Mouse (Mus musculus) small intestine, adult 2 months (tissue): Measurements from ENCODE around the gene Btbd2. TPM values are rescaled to one million over a fixed set of nuclear protein-coding genes. Genes with fewer than 3 reads are reported as not detected.
A peak's percentile ranks its signal among the peaks of the same experiment; 100 is the strongest.

ENCODE experiments used
- H3K27ac ChIP-seq: fragments of 200-500 bp; 2 replicates; pipeline ENCODE4 v1.5.1; 2012; ENCODE audit warnings: low read depth, low read length, control low read depth, inconsistent platforms; ENCODE audit not compliant: insufficient read depth
- H3K27me3 ChIP-seq: fragments of 200-500 bp; 2 replicates; pipeline ENCODE4 v1.6.1; 2012; ENCODE audit warnings: mild to moderate bottlenecking, moderate library complexity, low read length, inconsistent platforms; ENCODE audit not compliant: control insufficient read depth, insufficient read depth
- H3K36me3 ChIP-seq: fragments of 200-500 bp; 2 replicates; pipeline ENCODE4 v1.6.1; 2012; ENCODE audit warnings: mild to moderate bottlenecking, low read length, control low read depth, inconsistent platforms; ENCODE audit not compliant: control insufficient read depth, insufficient read depth
- H3K4me1 ChIP-seq: fragments of 200-500 bp; 2 replicates; pipeline ENCODE4 v1.6.1; 2012; ENCODE audit warnings: low read length, inconsistent platforms, mixed read lengths; ENCODE audit not compliant: control insufficient read depth, insufficient read depth, insufficient read length
- H3K4me3 ChIP-seq: fragments of 200-500 bp; 2 replicates; pipeline ENCODE4 v1.5.1; 2012; ENCODE audit warnings: low read depth, mild to moderate bottlenecking, control low read depth, inconsistent platforms, low read length, moderate library complexity
- CTCF ChIP-seq: fragments of 200-500 bp; IDR thresholded peaks from 2 replicates; pipeline ENCODE4 v1.5.1; 2012; ENCODE audit warnings: low read depth, mild to moderate bottlenecking, control low read depth, inconsistent platforms, low read length, moderate library complexity, mixed read lengths; ENCODE audit not compliant: insufficient replicate concordance, insufficient read length; ENCODE audit errors: extremely low read depth
- POLR2A ChIP-seq: fragments of 200-500 bp; IDR thresholded peaks from 2 replicates; pipeline ENCODE4 v1.6.1; 2012; ENCODE audit warnings: low read depth, mild to moderate bottlenecking, control low read depth, inconsistent platforms, low read length, moderate library complexity
- WGBS: fragments of 180-500 bp; shearing (Covaris S2); methylation state at CpG from one replicate; pipeline ENCODE4 v1.1.7; 2018; 5-methylcytosine and 5-hydroxymethylcytosine counted together
- polyA plus RNA-seq: library from polyadenylated mRNA; depleted of rRNA; stranded (reverse); fragments of >200 nt; gene quantifications from 2 replicates; pipeline ENCODE4 v1.2.3, GENCODE M21; 2012

The Btbd2 gene
- polyA plus RNA-seq, 1 experiment: 84.1 TPM

DNA sequence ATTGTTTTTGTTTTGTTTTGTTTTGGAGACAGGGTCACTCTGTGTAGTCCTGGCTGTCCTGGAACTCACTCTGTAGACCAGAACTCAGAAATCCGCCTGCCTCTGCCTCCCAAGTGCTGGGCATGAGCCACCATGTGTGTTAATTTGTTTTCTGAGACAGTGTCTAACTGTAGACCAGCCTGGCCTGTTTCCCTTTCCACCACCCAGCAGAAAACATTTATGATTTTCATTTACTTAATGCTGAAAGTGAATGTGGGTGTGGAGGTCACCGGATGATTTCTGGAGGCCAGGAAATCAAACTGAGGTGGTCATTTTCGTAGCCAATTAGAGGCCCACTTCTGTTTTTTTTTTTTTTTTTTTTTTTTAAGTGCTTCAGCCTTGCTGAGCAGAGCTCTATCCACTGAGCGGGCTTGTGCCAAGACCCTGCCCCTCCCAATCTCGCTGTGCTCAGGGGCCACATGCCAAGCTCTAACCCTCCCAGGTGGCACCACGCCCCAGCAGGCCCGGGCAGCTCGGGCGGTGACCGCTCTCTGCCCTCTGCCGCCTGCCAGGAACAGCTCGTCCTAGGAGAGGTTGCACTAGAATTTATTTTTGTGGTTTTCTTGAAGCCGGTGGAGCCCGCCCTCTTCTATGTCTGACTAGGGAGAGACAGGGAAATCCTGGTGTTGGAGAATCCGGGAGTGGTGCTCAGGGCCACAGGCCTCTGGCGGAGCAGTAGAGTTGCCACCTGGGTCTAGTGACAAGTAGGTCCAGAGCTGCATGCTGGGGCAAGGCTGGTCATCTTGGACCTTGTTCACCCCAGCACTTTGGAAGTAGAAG is 7.5 kb upstream of the Btbd2 start:
- Histone ChIP-seq H3K4me1 (peaks cover 31% of the 10 kb centered on the region), H3K4me3 (peak overlapping the region; percentile 5)
- WGBS: 1% methylated on average over 16 of the region's 16 CpGs

DNA sequence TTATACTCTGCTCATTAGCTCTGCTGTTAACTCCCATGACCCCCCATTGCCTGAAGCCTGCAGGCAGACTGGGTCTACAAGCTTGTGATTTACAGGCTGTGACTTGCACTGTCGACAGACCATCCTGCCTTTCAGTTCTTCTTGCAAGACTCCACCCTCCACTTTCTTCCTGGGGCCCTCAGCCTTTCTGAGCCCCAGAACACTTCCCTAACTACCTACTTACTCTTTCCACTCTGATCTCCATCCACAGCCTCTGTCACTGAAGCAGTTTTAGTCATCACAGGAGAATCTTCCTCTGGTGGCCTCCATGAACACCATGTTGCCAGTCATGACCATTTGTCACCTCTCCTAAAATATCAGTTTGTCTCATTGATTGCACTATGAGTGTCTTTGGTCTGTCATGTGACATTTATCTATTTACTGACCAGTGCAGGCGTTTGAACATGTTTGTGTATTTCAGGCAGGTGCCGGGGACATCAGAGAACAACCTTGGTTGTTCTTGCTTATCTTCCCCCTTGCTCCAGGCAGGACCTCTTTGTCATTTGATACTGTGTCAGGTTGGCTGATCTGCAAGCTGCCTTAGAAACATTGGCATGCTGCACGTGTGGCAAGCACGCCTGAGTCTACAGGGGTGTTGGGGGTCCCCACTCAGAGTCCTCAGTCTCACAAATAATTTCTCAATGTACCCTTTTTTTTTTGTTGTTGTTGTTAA is 6.8 kb upstream of the Btbd2 start:
- Histone ChIP-seq H3K36me3 (peaks cover 30% of the 10 kb centered on the region), H3K4me1 (peaks cover 24% of the 10 kb centered on the region), H3K27me3 (no peaks in the 10 kb centered on the region), H3K4me3 (no peak overlapping the region), H3K27ac (peak overlapping the region; percentile 97)
- 27% methylated on average over 5 of the region's 5 CpGs for WGBS
- TF ChIP-seq CTCF: no peak
- TF ChIP-seq POLR2A: no peak

More for the DNA sequence above, 7.5 kb upstream of the Btbd2 start:
- Histone ChIP-seq H3K27ac (peak overlapping the region; percentile 97), H3K27me3 (no peaks in the 10 kb centered on the region), H3K36me3 (peaks cover 38% of the 10 kb centered on the region)
- no peak for TF ChIP-seq CTCF
- TF ChIP-seq POLR2A: 0 out of 2 replicates have a peak, but pooled peaks have one; percentile 33

DNA sequence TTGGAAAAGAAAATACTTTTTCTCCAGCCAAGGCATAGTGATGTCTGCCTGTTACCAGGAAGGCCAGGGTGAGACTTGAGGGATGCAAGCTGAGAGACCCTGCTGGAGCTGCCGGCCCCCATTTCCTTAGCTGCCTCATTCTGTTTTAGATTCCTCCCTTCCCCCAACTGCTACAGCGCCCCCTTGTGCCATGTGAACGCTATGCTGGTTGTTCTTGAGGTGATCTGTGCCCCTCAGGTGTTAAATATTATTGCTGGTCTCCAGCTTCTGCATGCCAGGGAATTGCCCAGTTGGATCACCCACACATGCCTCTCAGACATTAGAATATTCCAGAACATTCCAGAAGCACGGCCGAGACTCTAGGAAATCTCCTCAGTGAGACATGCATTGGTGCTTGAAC is 4.3 kb upstream of the Btbd2 start:
- peak; percentile 75; the same call in 1 of the 2 replicates for TF ChIP-seq CTCF
- TF ChIP-seq POLR2A: no peak
- WGBS: 40% methylated on average over 5 of the region's 5 CpGs
- H3K36me3 ChIP-seq: peaks cover 6% of the 10 kb centered on the region
- H3K27ac ChIP-seq: no peak overlapping the region
- peaks cover 36% of the 10 kb centered on the region for H3K4me1 ChIP-seq
- H3K4me3 ChIP-seq: no peak overlapping the region
- no peaks in the 10 kb centered on the region for H3K27me3 ChIP-seq

DNA sequence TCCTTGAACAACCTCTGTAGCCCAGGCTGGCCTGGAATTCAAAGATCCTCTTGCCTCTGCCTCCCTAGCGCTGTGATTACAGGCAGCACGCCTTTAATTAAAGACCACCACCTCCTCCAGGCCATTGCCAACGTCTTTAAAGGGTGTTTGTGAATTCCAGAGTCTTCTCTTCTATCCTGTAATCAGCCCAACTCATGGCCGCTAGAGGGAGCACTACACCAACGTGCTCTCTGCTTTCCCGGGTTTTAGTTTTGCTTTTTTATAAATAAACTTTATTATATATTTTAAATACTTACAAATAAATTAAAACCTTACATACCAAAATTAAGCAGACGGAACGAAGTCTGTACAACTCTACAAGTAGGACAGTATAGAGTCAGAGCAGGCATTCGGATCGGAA is 2.3 kb upstream of the Btbd2 start:
- Histone ChIP-seq H3K4me3 (peak overlapping the region; percentile 36; the same call in 1 of the 2 replicates), H3K36me3 (no peaks in the 10 kb centered on the region), H3K27ac (peak overlapping the region; percentile 85), H3K4me1 (peaks cover 26% of the 10 kb centered on the region), H3K27me3 (no peaks in the 10 kb centered on the region)
- TF ChIP-seq CTCF: peak; percentile 69; the same call in 1 of the 2 replicates
- TF ChIP-seq POLR2A: no peak
- WGBS: 7% methylated on average over 10 of the region's 10 CpGs

DNA sequence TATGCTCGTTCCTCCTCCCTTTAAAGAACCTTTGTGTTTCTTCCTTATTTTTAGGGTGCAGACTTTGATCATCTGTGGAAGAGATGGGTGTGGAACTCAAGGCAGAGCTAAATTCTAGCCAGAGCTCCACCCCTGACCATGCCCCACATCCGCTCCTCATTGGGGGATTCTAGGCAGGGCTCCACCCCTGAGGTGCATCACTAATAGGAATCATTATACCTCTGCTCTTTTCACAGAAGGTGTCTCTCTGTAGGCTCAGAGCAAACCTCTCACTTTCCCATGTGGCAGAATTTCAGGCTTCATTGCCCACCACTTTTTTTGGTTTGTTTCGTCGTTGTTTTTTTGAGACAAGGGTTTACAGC is 2.0 kb upstream of the Btbd2 start:
- Histone ChIP-seq H3K4me1 (peaks cover 25% of the 10 kb centered on the region), H3K27me3 (no peaks in the 10 kb centered on the region), H3K27ac (peak overlapping the region; percentile 85), H3K4me3 (peak overlapping the region; percentile 36; the same call in 1 of the 2 replicates), H3K36me3 (no peaks in the 10 kb centered on the region)
- no peak for TF ChIP-seq POLR2A
- no peak for TF ChIP-seq CTCF
- 16% methylated on average over 4 of the region's 4 CpGs for WGBS

DNA sequence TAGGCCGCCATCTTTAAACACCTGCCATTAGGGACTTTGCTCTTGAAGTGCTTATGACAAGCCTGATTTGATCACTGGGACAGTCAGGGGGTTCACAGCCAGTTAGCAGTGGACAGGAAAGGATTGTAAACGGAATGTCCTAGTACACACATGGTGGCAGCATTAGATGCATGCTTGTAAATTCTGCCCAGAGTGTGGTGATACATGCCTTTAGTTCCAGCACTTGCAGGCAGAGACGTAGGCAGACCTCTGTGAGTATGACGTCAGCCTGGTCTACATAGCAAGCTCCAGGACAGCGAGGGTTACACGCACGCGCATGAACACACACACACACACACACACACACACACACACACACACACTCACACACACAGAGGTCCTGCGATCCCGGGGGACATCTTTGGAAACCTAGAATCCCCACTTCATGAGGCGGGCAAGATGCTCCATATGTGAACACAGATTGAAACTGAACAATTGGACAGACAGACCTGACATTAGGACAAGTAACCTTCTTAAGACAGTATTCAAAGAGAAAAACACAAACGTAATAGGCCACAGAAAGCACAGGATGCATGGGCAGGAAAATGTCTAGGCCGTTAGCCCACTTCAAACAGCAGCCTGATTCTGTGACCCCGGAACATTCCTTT is 1.4 kb upstream of the Btbd2 start:
- WGBS: 28% methylated on average over 14 of the region's 14 CpGs
- Histone ChIP-seq H3K36me3 (no peaks in the 10 kb centered on the region), H3K4me3 (no peak overlapping the region), H3K27ac (peak overlapping the region; percentile 85), H3K4me1 (peaks cover 21% of the 10 kb centered on the region), H3K27me3 (no peaks in the 10 kb centered on the region)
- no peak for TF ChIP-seq CTCF
- TF ChIP-seq POLR2A: no peak

DNA sequence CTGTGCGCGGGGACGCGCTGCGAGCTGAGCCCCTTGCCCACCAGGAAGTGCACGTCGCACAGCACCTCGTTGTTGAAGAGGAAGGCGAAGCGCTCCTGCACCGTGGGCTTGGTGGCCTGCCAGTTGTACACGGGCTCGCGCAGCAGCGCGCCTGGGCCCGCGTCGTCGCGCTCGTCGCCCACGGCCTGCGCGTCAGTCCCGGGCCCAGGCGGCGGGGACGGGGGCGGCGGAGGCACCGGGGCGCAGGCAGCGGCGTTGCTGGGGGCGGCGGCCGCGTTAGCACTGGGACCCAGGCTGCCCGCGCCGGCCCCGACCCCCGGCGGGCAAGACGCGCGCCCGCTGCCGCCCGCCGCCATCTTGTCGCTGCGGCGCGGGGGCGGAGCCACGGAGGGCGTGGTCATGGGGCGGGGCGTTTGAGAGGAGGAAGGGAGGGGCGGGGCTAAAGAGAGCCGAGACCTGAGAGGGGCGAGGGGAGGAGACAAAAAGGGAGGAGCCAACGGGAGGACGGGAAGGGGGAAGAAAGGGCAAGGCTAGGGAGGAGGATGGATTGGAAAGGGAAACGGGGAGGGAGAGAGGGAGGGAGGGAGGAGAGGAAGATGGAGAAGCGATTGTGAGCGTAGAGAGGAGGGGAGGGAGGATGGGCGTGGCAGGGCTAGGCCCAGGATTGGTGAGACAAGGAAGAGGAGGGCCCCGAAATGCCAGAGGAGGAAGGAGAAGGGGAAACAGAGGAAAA is 575 bp downstream of the Btbd2 start:
- Histone ChIP-seq H3K27me3 (no peaks in the 10 kb centered on the region), H3K4me1 (peaks cover 20% of the 10 kb centered on the region), H3K27ac (peak overlapping the region; percentile 100), H3K36me3 (no peaks in the 10 kb centered on the region; the same call in 1 of the 2 replicates), H3K4me3 (peak overlapping the region; percentile 85)
- under 1% methylated on average over 70 of the region's 72 CpGs for WGBS
- TF ChIP-seq POLR2A (peak; percentile 59; the same call in 1 of the 2 replicates), CTCF (no peak)
